Mouse (Mus musculus) testis, adult 2 months (tissue): Measurements from ENCODE around the gene Dek.

ENCODE experiments used
- CTCF ChIP-seq: fragments of 200-500 bp; IDR thresholded peaks from 2 replicates; pipeline ENCODE4 v1.5.1; 2012; ENCODE audit warnings: low read depth, mild to moderate bottlenecking, inconsistent platforms, low read length, moderate library complexity; ENCODE audit not compliant: control insufficient read depth, insufficient read depth, insufficient replicate concordance
- POLR2A ChIP-seq: fragments of 200-500 bp; IDR thresholded peaks from 2 replicates; pipeline ENCODE4 v1.6.1; 2012; ENCODE audit warnings: low read depth, mild to moderate bottlenecking, inconsistent platforms, low read length, moderate library complexity; ENCODE audit not compliant: control insufficient read depth

- no peak for TF ChIP-seq CTCF
- TF ChIP-seq POLR2A, result no peak
Observed at GRCm38 (mm10) chr13:47043833-47044616, 62.0 kb downstream of the Dek start.
